Mouse (Mus musculus) limb, embryonic 11.5 days (tissue): ENCODE measurements around the gene Cpe. TPM values are rescaled to one million over a fixed set of nuclear protein-coding genes. Genes with fewer than 3 reads are reported as not detected.

Experiments
- ATAC-seq: fragments of 200-750 bp; cut with Nextera tagmentation; 2 replicates; pipeline ENCODE4 v1.8.0; 2017; ENCODE audit warnings: low read depth; ENCODE audit not compliant: insufficient number of reproducible peaks, low FRiP score, low TSS enrichment
- DNase-seq: peaks from one replicate; pipeline ENCODE4 v3.0.0-alpha.2; 2015; ENCODE audit warnings: low spot score
- H3K27ac ChIP-seq: fragments of 300-500 bp; sonication (generic); replicated peaks from 2 replicates; pipeline ENCODE4 v1.5.1; 2014; ENCODE audit warnings: low read depth, mild to moderate bottlenecking, low read length
- H3K27me3 ChIP-seq: fragments of 300-500 bp; sonication (generic); 2 replicates; pipeline ENCODE4 v1.6.1; 2014; ENCODE audit warnings: mild to moderate bottlenecking, low read length, mixed read lengths; ENCODE audit not compliant: control insufficient read depth, insufficient read depth
- H3K36me3 ChIP-seq: fragments of 300-500 bp; sonication (generic); 2 replicates; pipeline ENCODE4 v1.6.1; 2014; ENCODE audit warnings: mild to moderate bottlenecking, low read length, moderate library complexity, mixed read lengths; ENCODE audit not compliant: control insufficient read depth, insufficient read depth
- H3K4me1 ChIP-seq: fragments of 300-500 bp; sonication (generic); 2 replicates; pipeline ENCODE4 v1.6.1; 2014; ENCODE audit warnings: low read length, mixed read lengths; ENCODE audit not compliant: control insufficient read depth, insufficient read depth
- H3K4me2 ChIP-seq: fragments of 300-500 bp; sonication (generic); 2 replicates; pipeline ENCODE4 v1.6.1; 2014; ENCODE audit warnings: low read depth, mild to moderate bottlenecking, moderate library complexity; ENCODE audit not compliant: severe bottlenecking
- H3K4me3 ChIP-seq: fragments of 300-500 bp; sonication (generic); 2 replicates; pipeline ENCODE4 v1.5.1; 2014; ENCODE audit warnings: low read depth, low read length
- H3K9ac ChIP-seq: fragments of 300-500 bp; sonication (generic); 2 replicates; pipeline ENCODE4 v1.6.1; 2014; ENCODE audit warnings: mild to moderate bottlenecking, low read length
- H3K9me3 ChIP-seq: fragments of 300-500 bp; sonication (generic); 2 replicates; pipeline ENCODE4 v1.6.1; 2016; ENCODE audit warnings: low read length; ENCODE audit not compliant: control insufficient read depth
- WGBS: fragments of 180-500 bp; shearing (Covaris S2); extraction: QIAGEN DNeasy Blood & Tissue Kit; methylation state at CpG from one replicate; pipeline ENCODE4 v1.1.7; 2014; 5-methylcytosine and 5-hydroxymethylcytosine counted together
- polyA plus RNA-seq: library from polyadenylated mRNA; unstranded; fragments of >200 nt; fragmentation: Nextera tagmentation; extraction: Ambion mirVana; gene quantifications from 2 replicates; pipeline ENCODE4 v1.2.1, GENCODE M21; 2014

Gene Cpe
- polyA plus RNA-seq, 1 experiment from 2014 or later: 124 TPM

- H3K4me3 ChIP-seq: no peak overlapping the region
- DNase-seq: no peak
- no peaks in the 10 kb centered on the region for H3K4me1 ChIP-seq
- no peaks in the 10 kb centered on the region for H3K9me3 ChIP-seq
- no peak overlapping the region for H3K27ac ChIP-seq
- H3K27me3 ChIP-seq: no peaks in the 10 kb centered on the region
- H3K36me3 ChIP-seq: no peaks in the 10 kb centered on the region
- H3K9ac ChIP-seq: no peak overlapping the region
- no peak for ATAC-seq
- H3K4me2 ChIP-seq: no peak overlapping the region
Observed at GRCm38 (mm10) chr8:64652285-64652684, 40.6 kb downstream of the Cpe start.

DNA sequence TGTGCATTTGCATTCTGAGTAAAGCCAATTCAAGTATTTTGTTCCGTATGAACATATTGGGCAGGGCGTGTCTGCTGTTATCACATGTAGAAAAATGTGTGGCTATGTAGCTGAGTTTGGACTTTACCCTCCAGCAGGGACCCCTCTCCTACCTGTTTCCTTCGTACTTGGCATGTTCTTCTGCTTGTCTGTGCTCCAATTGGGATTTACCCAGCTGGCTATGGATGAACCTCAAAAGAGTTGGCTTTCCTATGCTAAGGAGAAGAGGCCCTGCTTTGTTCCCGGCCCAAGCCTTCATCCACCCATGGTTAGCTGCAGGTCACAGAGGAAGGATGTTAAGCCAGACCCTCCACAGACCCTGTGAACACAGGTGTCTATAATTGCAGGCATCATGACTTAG lies 44.8 kb downstream of the Cpe start:
- H3K27ac ChIP-seq: no peak overlapping the region
- no peaks in the 10 kb centered on the region for H3K4me1 ChIP-seq
- no peak overlapping the region for H3K4me2 ChIP-seq
- WGBS: 88% methylated on average over 4 of the region's 4 CpGs
- no peaks in the 10 kb centered on the region for H3K27me3 ChIP-seq
- DNase-seq: no peak
- no peak overlapping the region for H3K4me3 ChIP-seq
- no peak overlapping the region for H3K9ac ChIP-seq
- no peaks in the 10 kb centered on the region for H3K36me3 ChIP-seq
- H3K9me3 ChIP-seq: no peaks in the 10 kb centered on the region
- ATAC-seq: no peak

GRCm38 (mm10) chr8:64647148-64647547 lies 45.7 kb downstream of the Cpe start:
- 96% methylated on average over 3 of the region's 3 CpGs for WGBS
- no peak overlapping the region for H3K27ac ChIP-seq
- no peak overlapping the region for H3K4me3 ChIP-seq
- H3K9ac ChIP-seq: no peak overlapping the region
- no peak overlapping the region for H3K4me2 ChIP-seq
- no peaks in the 10 kb centered on the region for H3K36me3 ChIP-seq
- no peaks in the 10 kb centered on the region for H3K4me1 ChIP-seq
- DNase-seq (no peak), ATAC-seq (no peak)
- H3K9me3 ChIP-seq: no peaks in the 10 kb centered on the region
- no peaks in the 10 kb centered on the region for H3K27me3 ChIP-seq

GRCm38 (mm10) chr8:64646421-64646820 lies 46.4 kb downstream of the Cpe start:
- no peaks in the 10 kb centered on the region for H3K36me3 ChIP-seq
- DNase-seq (no peak), ATAC-seq (no peak)
- H3K4me3 ChIP-seq: no peak overlapping the region
- H3K4me2 ChIP-seq: no peak overlapping the region
- no peaks in the 10 kb centered on the region for H3K4me1 ChIP-seq
- no peaks in the 10 kb centered on the region for H3K27me3 ChIP-seq
- H3K9ac ChIP-seq: no peak overlapping the region
- 95% methylated on average over 5 of the region's 5 CpGs for WGBS
- no peak overlapping the region for H3K27ac ChIP-seq
- H3K9me3 ChIP-seq: no peaks in the 10 kb centered on the region

- no peak overlapping the region for H3K4me3 ChIP-seq
- ATAC-seq (no peak), DNase-seq (no peak)
- no peaks in the 10 kb centered on the region for H3K27me3 ChIP-seq
- no peak overlapping the region for H3K4me2 ChIP-seq
- no peaks in the 10 kb centered on the region for H3K36me3 ChIP-seq
- no peak overlapping the region for H3K9ac ChIP-seq
- H3K4me1 ChIP-seq: no peaks in the 10 kb centered on the region
- 87% methylated on average over 12 of the region's 12 CpGs for WGBS
- no peaks in the 10 kb centered on the region for H3K9me3 ChIP-seq
- H3K27ac ChIP-seq: no peak overlapping the region
Observed at GRCm38 (mm10) chr8:64644108-64645005, 48.5 kb downstream of the Cpe start.

DNA sequence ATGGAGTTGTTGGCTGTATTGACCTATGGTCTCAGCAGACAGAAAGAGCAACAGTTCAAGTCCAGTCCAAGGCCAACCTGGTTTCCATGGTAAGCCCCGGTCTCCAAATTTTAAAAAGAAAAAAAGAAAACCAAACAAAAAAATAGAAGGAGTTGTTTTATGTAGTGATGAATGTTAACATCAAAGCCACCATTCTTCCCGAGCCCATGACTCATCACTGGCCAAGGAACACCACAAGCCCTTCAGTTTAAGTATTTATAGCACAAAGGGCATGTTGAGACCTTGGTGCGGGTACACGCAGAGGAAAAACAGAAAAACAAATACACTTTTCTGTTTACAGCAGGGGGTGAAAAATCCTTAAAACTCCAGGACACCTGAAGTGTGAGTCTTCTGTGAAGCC lies 49.5 kb downstream of the Cpe start:
- Histone ChIP-seq H3K4me1 (no peaks in the 10 kb centered on the region), H3K9ac (no peak overlapping the region), H3K27me3 (no peaks in the 10 kb centered on the region), H3K4me3 (no peak overlapping the region), H3K4me2 (no peak overlapping the region), H3K36me3 (no peaks in the 10 kb centered on the region), H3K27ac (no peak overlapping the region), H3K9me3 (no peaks in the 10 kb centered on the region)
- 85% methylated on average over 4 of the region's 4 CpGs for WGBS
- no peak for ATAC-seq
- DNase-seq: no peak

GRCm38 (mm10) chr8:64642799-64643198 lies 50.1 kb downstream of the Cpe start:
- no peak for DNase-seq
- Histone ChIP-seq H3K27ac (no peak overlapping the region), H3K9me3 (no peaks in the 10 kb centered on the region), H3K4me1 (no peaks in the 10 kb centered on the region), H3K4me2 (no peak overlapping the region), H3K36me3 (no peaks in the 10 kb centered on the region), H3K4me3 (no peak overlapping the region), H3K27me3 (no peaks in the 10 kb centered on the region), H3K9ac (no peak overlapping the region)
- no peak for ATAC-seq
- WGBS: 95% methylated on average over 3 of the region's 3 CpGs

- H3K36me3 ChIP-seq: no peaks in the 10 kb centered on the region
- WGBS: 97% methylated on average over 1 of the region's 1 CpGs
- ATAC-seq: no peak
Observed at GRCm38 (mm10) chr8:64640599-64640998, 52.3 kb downstream of the Cpe start.

GRCm38 (mm10) chr8:64639676-64640075 lies 53.2 kb downstream of the Cpe start:
- DNase-seq (no peak), ATAC-seq (no peak)
- Histone ChIP-seq H3K4me3 (no peak overlapping the region), H3K4me1 (no peaks in the 10 kb centered on the region), H3K9ac (no peak overlapping the region), H3K9me3 (no peaks in the 10 kb centered on the region), H3K36me3 (no peaks in the 10 kb centered on the region), H3K4me2 (no peak overlapping the region), H3K27ac (no peak overlapping the region), H3K27me3 (no peaks in the 10 kb centered on the region)
- WGBS: 69% methylated on average over 5 of the region's 5 CpGs

More at GRCm38 (mm10) chr8:64640599-64640998, 52.3 kb downstream of the Cpe start:
- Histone ChIP-seq H3K27me3 (no peaks in the 10 kb centered on the region), H3K9me3 (no peaks in the 10 kb centered on the region), H3K27ac (no peak overlapping the region), H3K4me2 (no peak overlapping the region), H3K4me1 (no peaks in the 10 kb centered on the region), H3K9ac (no peak overlapping the region), H3K4me3 (no peak overlapping the region)
- DNase-seq: no peak
